In the genomic region with DNA sequence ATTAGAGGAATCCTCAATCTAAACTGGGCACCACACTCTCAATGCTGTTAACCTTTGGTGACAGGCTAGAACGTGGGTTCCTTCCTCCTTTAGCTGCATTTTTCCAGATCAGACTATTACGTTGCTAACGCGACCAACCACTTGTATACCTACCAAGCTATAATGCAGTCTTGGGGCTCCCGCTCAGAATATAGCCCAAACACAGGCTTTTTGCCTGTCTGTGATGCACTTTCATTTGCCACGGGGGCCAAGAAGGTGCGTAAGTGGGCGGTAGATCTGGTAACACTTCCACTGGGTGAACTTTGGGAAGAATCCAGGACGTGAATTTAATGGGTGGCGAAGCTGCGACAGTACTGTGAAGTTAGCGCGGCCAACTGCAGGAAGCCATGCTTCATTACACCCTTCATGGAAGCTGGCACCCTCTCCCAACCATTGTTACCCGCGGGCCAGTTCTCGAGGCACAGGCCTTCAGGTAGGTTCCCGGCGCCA, we compare ENCODE assay signal across 1 mouse cellular context.
A peak's percentile ranks its signal among the peaks of the same experiment; 100 is the strongest.
TF ChIP-seq lines count a peak whose summit lies in the region.

No protein-coding gene starts in this region.

TF ChIP-seq in CH12.LX, 34 proteins besides CTCF, POLR2A, EP300 and RAD21:
- TF ChIP-seq SMC3 (IDR thresholded peaks at IDR 0.05; ENCODE audit: low read depth, low read length) = no peak; the same call in 1 of the 2 replicates
- 0 out of 2 replicates have a peak, but pooled peaks have one; percentile 3 for TF ChIP-seq ETS1 (conservative IDR thresholded peaks at IDR 0.05; ENCODE audit: low read depth, low read length)
- TF ChIP-seq HCFC1 (IDR thresholded peaks at IDR 0.05; ENCODE audit: low read depth, low read length) = no peak
- no peak for TF ChIP-seq USF1 (IDR thresholded peaks at IDR 0.05; ENCODE audit: low read depth, low read length)
- TF ChIP-seq MAFK (IDR thresholded peaks at IDR 0.05; ENCODE audit: insufficient replicate concordance, low read length) = no peak
- no peak for TF ChIP-seq RCOR1 (conservative IDR thresholded peaks at IDR 0.05; ENCODE audit: low read depth, low read length)
- TF ChIP-seq UBTF (IDR thresholded peaks at IDR 0.05; ENCODE audit: low read depth, low read length) = no peak
- no peak for TF ChIP-seq JUND (conservative IDR thresholded peaks at IDR 0.05; ENCODE audit: low read depth, low read length)
- TF ChIP-seq SIN3A (IDR thresholded peaks at IDR 0.05; ENCODE audit: low read length) = peak; percentile 34; the same call in 1 of the 2 replicates
- TF ChIP-seq KAT2A (IDR thresholded peaks at IDR 0.05; ENCODE audit: insufficient replicate concordance, low read length) = no peak
- no peak for TF ChIP-seq E2F4 (IDR thresholded peaks at IDR 0.05; ENCODE audit: insufficient replicate concordance, low read depth, low read length)
- TF ChIP-seq MXI1 (IDR thresholded peaks at IDR 0.05; ENCODE audit: low read depth, low read length) = peak; percentile 80
